Comparison of ENCODE assay signal across 23 mouse cellular contexts in genomic region chr19:11787826-11788225, GRCm38 (mm10). TPM values are rescaled to one million over a fixed set of nuclear protein-coding genes. Genes with fewer than 3 reads are reported as not detected.
"Had no signal": no experiment of that assay in that cellular context is flagged by ENCODE, and none has a peak within 500 bp of the region (broad histone marks: within the 10 kb centered on the region; RNA-seq: fewer than 3 reads in every experiment).

No protein-coding gene starts in this region.

- H3K9me3 ChIP-seq: neural tube, embryonic 15.5 days; stomach, embryonic 15.5 days had no signal

- H3K4me3 ChIP-seq: neural tube, embryonic 15.5 days; stomach, embryonic 15.5 days had no signal

- H3K27me3 ChIP-seq: neural tube, embryonic 15.5 days; stomach, embryonic 15.5 days had no signal

- H3K36me3 ChIP-seq: neural tube, embryonic 15.5 days had no signal

- H3K4me1 ChIP-seq: neural tube, embryonic 15.5 days; stomach, embryonic 15.5 days had no signal

- H3K4me2 ChIP-seq: neural tube, embryonic 15.5 days; stomach, embryonic 15.5 days had no signal

- H3K9ac ChIP-seq: neural tube, embryonic 15.5 days; stomach, embryonic 15.5 days had no signal

- H3K27ac ChIP-seq: neural tube, embryonic 15.5 days; stomach, embryonic 15.5 days; stomach, postnatal 0 days had no signal

- DNase-seq: retina, postnatal 1 day; right cerebral cortex, adult 18-20 months; right cerebral cortex, postnatal 14 days; right cerebral cortex, postnatal 25 days; right cerebral cortex, postnatal 4 days; spleen, adult 18-20 months; thymus, adult 18-20 months; thymus, adult 2 months; thymus, postnatal 14 days; thymus, postnatal 25 days; thymus, postnatal 36 days; thymus, postnatal 4 days had no signal

RNA-seq across cellular contexts. Expression of gene Gif, which starts 40.5 kb away (rescaled TPM):
- total RNA-seq: neutrophil, adult 5-6 weeks had no signal
- polyA plus RNA-seq: neural tube, embryonic 14.5 days; neural tube, embryonic 15.5 days; spleen, adult 2 months; thymus, postnatal 0 days; urinary bladder, adult 2 months had no signal

RNA-seq across cellular contexts. Expression of gene Olfr1417, which starts 51.2 kb away (rescaled TPM):
- total RNA-seq: neutrophil, adult 5-6 weeks had no signal
- polyA plus RNA-seq: neural tube, embryonic 15.5 days; small intestine, adult 2 months; spleen, adult 2 months; stomach, embryonic 14.5 days; stomach, embryonic 15.5 days; stomach, postnatal 0 days; testis, adult 2 months; thymus, adult 2 months; thymus, postnatal 0 days had no signal
